Comparison of ENCODE assay signal across 16 mouse cellular contexts in genomic region chr13:97224341-97224982, GRCm38 (mm10). TPM values are rescaled to one million over a fixed set of nuclear protein-coding genes. Genes with fewer than 3 reads are reported as not detected.
DNase-seq lines count a peak whose midpoint lies in the region; ATAC-seq and TF ChIP-seq lines count a peak whose summit lies in the region.
"Had no signal": no experiment of that assay in that cellular context is flagged by ENCODE, and none has a peak within 500 bp of the region (broad histone marks: within the 10 kb centered on the region; RNA-seq: fewer than 3 reads in every experiment).

No protein-coding gene starts in this region.

- peaks cover 3 to 8% of the 10 kb centered on the region in 2 experiments; a peak in 2 of 4 replicates for H3K4me1 ChIP-seq in ES-E14 (ENCODE audit: control insufficient read depth in 2 of 2, insufficient read depth in 2 of 2, low read length in 2 of 2, poor library complexity in 1 of 2)
- no peaks in the 10 kb centered on the region; the same call in 1 of the 2 replicates for H3K4me1 ChIP-seq in intestine, postnatal 0 days (replicated peaks; ENCODE audit: control insufficient read depth, insufficient read depth, low read length)
- H3K4me1 ChIP-seq in liver, embryonic 13.5 days (replicated peaks): no peaks in the 10 kb centered on the region; the same call in 1 of the 2 replicates
- H3K4me1 ChIP-seq in forebrain, embryonic 15.5 days: no peaks in the 10 kb centered on the region
- H3K4me1 ChIP-seq: hindbrain, embryonic 10.5 days had no signal

- 35% methylated on average over 10 of the region's 10 CpGs for WGBS in intestine, postnatal 0 days
- 49% methylated on average over 10 of the region's 10 CpGs for WGBS in liver, embryonic 13.5 days (ENCODE audit: insufficient replicate concordance)
- 58% methylated on average over 10 of the region's 10 CpGs for WGBS in forebrain, embryonic 15.5 days

- DNase-seq in ES-E14 (ENCODE audit: low read depth, low spot score): no peak
- DNase-seq in kidney, postnatal 10 days: peak; percentile 49
- DNase-seq in liver, embryonic 13.5 days: no peak
- no peak for DNase-seq in frontal cortex, postnatal 25 days (ENCODE audit: low spot score in 2 of 2)
- no peak for DNase-seq in frontal cortex, postnatal 14 days (ENCODE audit: low spot score in 2 of 2)
- DNase-seq: cerebellum, adult 11 months; gastrocnemius, postnatal 14 days; lung, adult 18-20 months; spleen, adult 18-20 months had no signal

- peak overlapping the region; percentile 49 for H3K4me2 ChIP-seq in intestine, postnatal 0 days (replicated peaks; ENCODE audit: low read depth)
- no peak overlapping the region for H3K4me2 ChIP-seq in liver, embryonic 13.5 days
- no peak overlapping the region for H3K4me2 ChIP-seq in forebrain, embryonic 15.5 days (replicated peaks)
- H3K4me2 ChIP-seq: heart, embryonic 12.5 days; neural tube, embryonic 13.5 days had no signal

- peak overlapping the region in 1 of 2 experiments; percentile 11; a peak in 1 of 4 replicates for H3K4me3 ChIP-seq in ES-E14 (ENCODE audit: insufficient read depth in 1 of 2, low read depth in 1 of 2, low read length in 2 of 2, poor library complexity in 1 of 2, severe bottlenecking in 1 of 2)
- H3K4me3 ChIP-seq in intestine, postnatal 0 days (ENCODE audit: low read depth, low read length): no peak overlapping the region
- H3K4me3 ChIP-seq in liver, embryonic 13.5 days (replicated peaks): no peak overlapping the region
- no peak overlapping the region for H3K4me3 ChIP-seq in forebrain, embryonic 15.5 days
- H3K4me3 ChIP-seq: heart, embryonic 12.5 days; hindbrain, embryonic 10.5 days; neural tube, embryonic 13.5 days had no signal

- in situ Hi-C loops in ES-E14 (cut with MboI; ENCODE audit: low sequenced_read_pairs in 2 of 2, unreplicated experiment in 2 of 2): no loop called here

- H3K36me3 ChIP-seq in ES-E14 (ENCODE audit: control insufficient read depth, insufficient read depth, low read length, poor library complexity, severe bottlenecking): no peaks in the 10 kb centered on the region
- H3K36me3 ChIP-seq in intestine, postnatal 0 days (ENCODE audit: control insufficient read depth, insufficient read depth): no peaks in the 10 kb centered on the region
- no peaks in the 10 kb centered on the region for H3K36me3 ChIP-seq in liver, embryonic 13.5 days
- no peaks in the 10 kb centered on the region for H3K36me3 ChIP-seq in forebrain, embryonic 15.5 days
- H3K36me3 ChIP-seq: heart, embryonic 12.5 days; hindbrain, embryonic 10.5 days; neural tube, embryonic 13.5 days had no signal

- H3K9me3 ChIP-seq in ES-E14 (ENCODE audit: control insufficient read depth, insufficient read depth, low read depth, low read length): no peaks in the 10 kb centered on the region
- no peaks in the 10 kb centered on the region for H3K9me3 ChIP-seq in intestine, postnatal 0 days (ENCODE audit: control insufficient read depth)
- H3K9me3 ChIP-seq in liver, embryonic 13.5 days (replicated peaks): no peaks in the 10 kb centered on the region
- no peaks in the 10 kb centered on the region for H3K9me3 ChIP-seq in forebrain, embryonic 15.5 days
- H3K9me3 ChIP-seq: neural tube, embryonic 13.5 days had no signal

- ATAC-seq in intestine, postnatal 0 days: peak; percentile 91
- ATAC-seq in liver, embryonic 13.5 days (ENCODE audit: low read depth): peak; percentile 81
- ATAC-seq in forebrain, embryonic 15.5 days (replicated peaks): no peak
- ATAC-seq: activated CD4-positive, CD25-positive, alpha-beta regulatory T cell, adult 4 months; forebrain, embryonic 14.5 days had no signal

- peak overlapping the region; percentile 57; the same call in 1 of the 2 replicates for H3K9ac ChIP-seq in ES-E14 (ENCODE audit: insufficient read depth, low read depth, low read length, poor library complexity, severe bottlenecking)
- no peak overlapping the region for H3K9ac ChIP-seq in intestine, postnatal 0 days (ENCODE audit: low read depth, low read length)
- H3K9ac ChIP-seq in liver, embryonic 13.5 days: no peak overlapping the region
- H3K9ac ChIP-seq in forebrain, embryonic 15.5 days (replicated peaks): no peak overlapping the region
- H3K9ac ChIP-seq: neural tube, embryonic 13.5 days had no signal

- no peak overlapping the region for H3K27ac ChIP-seq in ES-E14 (ENCODE audit: insufficient read depth, low read depth, low read length, poor library complexity, severe bottlenecking)
- 0 out of 2 replicates have a peak overlapping the region, but pooled peaks have one; percentile 54 for H3K27ac ChIP-seq in intestine, postnatal 0 days (ENCODE audit: low read depth, low read length)
- peak overlapping the region; percentile 56 for H3K27ac ChIP-seq in liver, embryonic 13.5 days
- H3K27ac ChIP-seq in forebrain, embryonic 15.5 days (replicated peaks): no peak overlapping the region

- no peak for TF ChIP-seq CTCF in intestine, postnatal 0 days (IDR thresholded peaks at IDR 0.05; ENCODE audit: low read depth)

- no peaks in the 10 kb centered on the region for H3K27me3 ChIP-seq in intestine, postnatal 0 days (replicated peaks; ENCODE audit: control insufficient read depth, insufficient read depth, low read length)
- H3K27me3 ChIP-seq in liver, embryonic 13.5 days: no peaks in the 10 kb centered on the region
- H3K27me3 ChIP-seq in forebrain, embryonic 15.5 days: no peaks in the 10 kb centered on the region
- H3K27me3 ChIP-seq: heart, embryonic 12.5 days; neural tube, embryonic 13.5 days had no signal

TF ChIP-seq in ES-E14, 5 proteins besides CTCF, POLR2A, EP300 and RAD21:
- TF ChIP-seq ZNF384 (IDR thresholded peaks at IDR 0.05; ENCODE audit: low read depth, low read length): no peak
- TF ChIP-seq HCFC1 (IDR thresholded peaks at IDR 0.05; ENCODE audit: borderline replicate concordance, insufficient read depth, low read length): no peak
- no peak for TF ChIP-seq ZC3H11A (IDR thresholded peaks at IDR 0.05; ENCODE audit: borderline replicate concordance, low read depth, low read length)
- no peak for TF ChIP-seq CHD2 (IDR thresholded peaks at IDR 0.05; ENCODE audit: low read depth, low read length)
- TF ChIP-seq MAFK (IDR thresholded peaks at IDR 0.05; ENCODE audit: insufficient read depth, low read depth, low read length): no peak

RNA-seq across cellular contexts. Expression of gene Enc1, which starts 16.4 kb away (rescaled TPM):
- total RNA-seq in ES-E14 (2012; rRNA removed): 63.1 and 73.6 TPM in 2 replicates
- 2.3 and 2.6 TPM in 2 replicates for polyA plus RNA-seq in intestine, postnatal 0 days (2015; fragmentation: Nextera tagmentation; extraction: Ambion mirVana)
- polyA plus RNA-seq in liver, embryonic 13.5 days (2015; fragmentation: Nextera tagmentation; extraction: Ambion mirVana): 0.75 and 0.81 TPM in 2 replicates
- 82.4 and 103 TPM in 2 replicates for polyA plus RNA-seq in forebrain, embryonic 15.5 days (2015; fragmentation: Nextera tagmentation; extraction: Ambion mirVana)

RNA-seq across cellular contexts. Expression of gene Hexb, which starts 26.3 kb away (rescaled TPM):
- total RNA-seq in ES-E14 (2012; rRNA removed): 82.5 and 144 TPM in 2 replicates
- 273 and 300 TPM in 2 replicates for polyA plus RNA-seq in intestine, postnatal 0 days (2015; fragmentation: Nextera tagmentation; extraction: Ambion mirVana)
- 16.0 and 20.4 TPM in 2 replicates for polyA plus RNA-seq in liver, embryonic 13.5 days (2015; fragmentation: Nextera tagmentation; extraction: Ambion mirVana)
- 27.5 and 34.8 TPM in 2 replicates for polyA plus RNA-seq in forebrain, embryonic 15.5 days (2015; fragmentation: Nextera tagmentation; extraction: Ambion mirVana)

Comparison
In these comparisons a context has a peak if more than half of its experiments do, and no peak if none do; other contexts are left out.
1. H3K27ac ChIP-seq: peak in intestine, postnatal 0 days (single experiment) and liver, embryonic 13.5 days (single experiment); none in ES-E14 (single experiment) and forebrain, embryonic 15.5 days (single experiment).
2. RNA of gene Enc1, which starts 16.4 kb away (polyA plus RNA-seq): 82.4 to 103 TPM in forebrain, embryonic 15.5 days; 2.3 to 2.6 TPM in intestine, postnatal 0 days and 0.75 to 0.81 TPM in liver, embryonic 13.5 days; every median in the first group is over 10 times any median in the second.